Mouse (Mus musculus): ENCODE data around the gene Stx8.

DNA sequence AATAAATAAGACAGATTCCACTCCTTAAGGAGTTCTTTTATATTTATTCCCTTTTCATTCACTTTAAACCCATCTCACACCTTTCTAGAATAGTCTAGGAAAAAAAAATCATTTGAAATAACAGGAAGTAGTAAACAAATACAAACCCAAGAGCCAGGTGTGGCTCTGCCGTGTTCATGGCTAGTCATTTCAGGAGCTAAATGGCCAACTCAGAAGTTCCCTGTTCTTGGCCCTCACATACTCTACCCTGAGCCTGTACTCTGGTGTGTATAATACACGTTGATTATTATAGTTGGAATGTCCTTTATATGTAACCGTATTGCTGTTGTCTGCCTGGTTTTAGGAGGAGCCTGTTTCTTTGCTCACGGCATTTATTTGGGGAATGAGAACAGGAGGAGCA is 152.7 kb downstream of the Stx8 start:
- TF ChIP-seq POLR2A (IDR thresholded peaks at IDR 0.05; ENCODE audit: extremely low read depth, insufficient read depth, low read length): no peak
- TF ChIP-seq CTCF (IDR thresholded peaks at IDR 0.05; ENCODE audit: extremely low read depth, insufficient read depth, low read length): no peak
